Mouse (Mus musculus): ENCODE data around the gene Psme2b. TPM values are rescaled to one million over a fixed set of nuclear protein-coding genes. Genes with fewer than 3 reads are reported as not detected.
"Not testable (repeated sequence)": the region's sequence is repeated elsewhere in the genome, so short reads cannot be mapped to it uniquely, and the experiment has no call there.

Psme2b gene
- total RNA-seq, 1 experiment from 2014 or later, result 32.5 TPM

GRCm38 (mm10) chr11:48918380-48918779, 27.6 kb downstream of the Psme2b start:
- no peak for ATAC-seq (replicated peaks in 1 of 2; ENCODE audit: insufficient read depth in 1 of 2, low FRiP score in 2 of 2, low TSS enrichment in 1 of 2, low read depth in 1 of 2, poor library complexity in 2 of 2, severe bottlenecking in 2 of 2)

GRCm38 (mm10) chr11:48913611-48914010, 32.4 kb downstream of the Psme2b start:
- ATAC-seq (replicated peaks in 1 of 2; ENCODE audit: insufficient read depth in 1 of 2, low FRiP score in 2 of 2, low TSS enrichment in 1 of 2, low read depth in 1 of 2, poor library complexity in 2 of 2, severe bottlenecking in 2 of 2), result no peak

- no peak for ATAC-seq (replicated peaks in 1 of 2; ENCODE audit: insufficient read depth in 1 of 2, low FRiP score in 2 of 2, low TSS enrichment in 1 of 2, low read depth in 1 of 2, poor library complexity in 2 of 2, severe bottlenecking in 2 of 2)
Observed at GRCm38 (mm10) chr11:48908459-48908858, 37.5 kb downstream of the Psme2b start.

- no peak for ATAC-seq (replicated peaks in 1 of 2; ENCODE audit: insufficient read depth in 1 of 2, low FRiP score in 2 of 2, low TSS enrichment in 1 of 2, low read depth in 1 of 2, poor library complexity in 2 of 2, severe bottlenecking in 2 of 2)
Observed at GRCm38 (mm10) chr11:48902021-48902420, 44.0 kb downstream of the Psme2b start, which contains the start of gene Gm5431. Gm5431 (minus strand) TSS chr11:48902214.

- ATAC-seq (replicated peaks in 1 of 2; ENCODE audit: insufficient read depth in 1 of 2, low FRiP score in 2 of 2, low TSS enrichment in 1 of 2, low read depth in 1 of 2, poor library complexity in 2 of 2, severe bottlenecking in 2 of 2), result not testable (repeated sequence)
Observed at GRCm38 (mm10) chr11:48901567-48901930, 44.4 kb downstream of the Psme2b start.

GRCm38 (mm10) chr11:48900654-48901566, 45.1 kb downstream of the Psme2b start:
- ATAC-seq (replicated peaks in 1 of 2; ENCODE audit: insufficient read depth in 1 of 2, low FRiP score in 2 of 2, low TSS enrichment in 1 of 2, low read depth in 1 of 2, poor library complexity in 2 of 2, severe bottlenecking in 2 of 2), result peak; percentile 92 to 93

- no peak for ATAC-seq (replicated peaks in 1 of 2; ENCODE audit: insufficient read depth in 1 of 2, low FRiP score in 2 of 2, low TSS enrichment in 1 of 2, low read depth in 1 of 2, poor library complexity in 2 of 2, severe bottlenecking in 2 of 2)
Observed at GRCm38 (mm10) chr11:48898812-48899431, 47.1 kb downstream of the Psme2b start.

Other genes starting within 250 kb of the Psme2b start
- 1,452 and 1,675 TPM in 2 replicates for gene Rack1, start 145.9 kb downstream of the Psme2b start, total RNA-seq (2017)
- gene Trim41, start 128.8 kb downstream of the Psme2b start, total RNA-seq (2017), result 54.7 and 74.2 TPM in 2 replicates
- 0.19 and 4.3 TPM in 2 replicates for gene Trim7, start 120.0 kb downstream of the Psme2b start, total RNA-seq (2017)
- 19.9 and 23.2 TPM in 2 replicates for gene Gm12184, start 119.5 kb downstream of the Psme2b start, total RNA-seq (2017)
- gene Irgm1, start 74.5 kb downstream of the Psme2b start, total RNA-seq (2017), result 85.2 and 86.7 TPM in 2 replicates
- 0.84 and 1.6 TPM in 2 replicates for gene Gm5431, start 44.0 kb downstream of the Psme2b start, total RNA-seq (2017)
- gene Olfr56, start 32.7 kb upstream of the Psme2b start, total RNA-seq (2017), result 3.4 and 4.8 TPM in 2 replicates
- gene 9930111J21Rik1, start 33.2 kb upstream of the Psme2b start, total RNA-seq (2017), result 17.8 and 23.8 TPM in 2 replicates
- gene Gm12185, start 46.0 kb upstream of the Psme2b start, total RNA-seq (2017), result 39.1 and 57.5 TPM in 2 replicates
- gene Tgtp1, start 48.0 kb upstream of the Psme2b start, total RNA-seq (2017), result 118 TPM in 2 replicates
- gene 9930111J21Rik2, start 105.1 kb upstream of the Psme2b start, total RNA-seq (2017), result 35.6 and 56.0 TPM in 2 replicates
- gene Tgtp2, start 118.0 kb upstream of the Psme2b start, total RNA-seq (2017), result 551 and 622 TPM in 2 replicates
- 57.2 and 82.0 TPM in 2 replicates for gene Ifi47, start 130.4 kb upstream of the Psme2b start, total RNA-seq (2017)
- not detected in 2 replicates for gene Olfr1396, start 168.7 kb upstream of the Psme2b start, total RNA-seq (2017)
- gene Olfr1395, start 196.1 kb upstream of the Psme2b start, total RNA-seq (2017), result not detected in 2 replicates
- gene Olfr1394, start 208.2 kb upstream of the Psme2b start, total RNA-seq (2017), result not detected in 2 replicates
- 6.8 and 8.8 TPM in 2 replicates for gene Btnl9, start 241.0 kb upstream of the Psme2b start, total RNA-seq (2017)